Mouse (Mus musculus): ENCODE data around the gene Hecw2.

The Hecw2 gene

GRCm38 (mm10) chr1:53821983-53822382, 373.0 kb downstream of the Hecw2 start:
- H3K4me3 ChIP-seq (replicated peaks; ENCODE audit: low read length): no peak overlapping the region
- H3K36me3 ChIP-seq (ENCODE audit: insufficient read depth, low read length): no peaks in the 10 kb centered on the region
- TF ChIP-seq CTCF (conservative IDR thresholded peaks at IDR 0.05; ENCODE audit: low read length) (no peak), POU5F1 (IDR thresholded peaks at IDR 0.05; ENCODE audit: borderline replicate concordance, low read length) (no peak)

GRCm38 (mm10) chr1:53820041-53820632, 374.8 kb downstream of the Hecw2 start:
- Histone ChIP-seq H3K36me3 (ENCODE audit: insufficient read depth, low read length) (no peaks in the 10 kb centered on the region), H3K9me3 (ENCODE audit: low read length) (no peaks in the 10 kb centered on the region), H3K4me3 (replicated peaks; ENCODE audit: low read length) (no peak overlapping the region), H3K4me1 (replicated peaks; ENCODE audit: low read depth, low read length) (peaks cover 23% of the 10 kb centered on the region), H3K27me3 (ENCODE audit: insufficient read depth, low read length) (no peaks in the 10 kb centered on the region)
- TF ChIP-seq POU5F1 (IDR thresholded peaks at IDR 0.05; ENCODE audit: borderline replicate concordance, low read length): no peak
- TF ChIP-seq CTCF (conservative IDR thresholded peaks at IDR 0.05; ENCODE audit: low read length): no peak
- TF ChIP-seq NANOG (IDR thresholded peaks at IDR 0.05; ENCODE audit: borderline replicate concordance, low read length): no peak

More at GRCm38 (mm10) chr1:53821983-53822382, 373.0 kb downstream of the Hecw2 start:
- Histone ChIP-seq H3K27me3 (ENCODE audit: insufficient read depth, low read length) (no peaks in the 10 kb centered on the region), H3K4me1 (replicated peaks; ENCODE audit: low read depth, low read length) (peaks cover 23% of the 10 kb centered on the region), H3K9me3 (ENCODE audit: low read length) (no peaks in the 10 kb centered on the region)

- Histone ChIP-seq H3K4me1 (replicated peaks; ENCODE audit: low read depth, low read length) (peaks cover 13% of the 10 kb centered on the region), H3K9me3 (ENCODE audit: low read length) (no peaks in the 10 kb centered on the region), H3K27me3 (ENCODE audit: insufficient read depth, low read length) (no peaks in the 10 kb centered on the region), H3K36me3 (ENCODE audit: insufficient read depth, low read length) (no peaks in the 10 kb centered on the region), H3K4me3 (replicated peaks; ENCODE audit: low read length) (no peak overlapping the region)
- no peak for TF ChIP-seq CTCF (conservative IDR thresholded peaks at IDR 0.05; ENCODE audit: low read length)
- no peak for TF ChIP-seq NANOG (IDR thresholded peaks at IDR 0.05; ENCODE audit: borderline replicate concordance, low read length)
- TF ChIP-seq POU5F1 (IDR thresholded peaks at IDR 0.05; ENCODE audit: borderline replicate concordance, low read length): no peak
Observed at GRCm38 (mm10) chr1:53818072-53818862, 376.7 kb downstream of the Hecw2 start.

GRCm38 (mm10) chr1:53816353-53816752, 378.6 kb downstream of the Hecw2 start:
- Histone ChIP-seq H3K36me3 (ENCODE audit: insufficient read depth, low read length) (no peaks in the 10 kb centered on the region), H3K9me3 (ENCODE audit: low read length) (no peaks in the 10 kb centered on the region), H3K27me3 (ENCODE audit: insufficient read depth, low read length) (no peaks in the 10 kb centered on the region), H3K4me1 (replicated peaks; ENCODE audit: low read depth, low read length) (peaks cover 6% of the 10 kb centered on the region; the same call in 1 of the 2 replicates), H3K4me3 (replicated peaks; ENCODE audit: low read length) (no peak overlapping the region)
- no peak for TF ChIP-seq POU5F1 (IDR thresholded peaks at IDR 0.05; ENCODE audit: borderline replicate concordance, low read length)

- H3K36me3 ChIP-seq (ENCODE audit: insufficient read depth, low read length): no peaks in the 10 kb centered on the region
- H3K4me1 ChIP-seq (replicated peaks; ENCODE audit: low read depth, low read length): peaks cover 6% of the 10 kb centered on the region; the same call in 1 of the 2 replicates
- H3K9me3 ChIP-seq (ENCODE audit: low read length): no peaks in the 10 kb centered on the region
- no peaks in the 10 kb centered on the region for H3K27me3 ChIP-seq (ENCODE audit: insufficient read depth, low read length)
- TF ChIP-seq POU5F1 (IDR thresholded peaks at IDR 0.05; ENCODE audit: borderline replicate concordance, low read length) (no peak), NANOG (IDR thresholded peaks at IDR 0.05; ENCODE audit: borderline replicate concordance, low read length) (no peak), CTCF (conservative IDR thresholded peaks at IDR 0.05; ENCODE audit: low read length) (no peak)
- no peak overlapping the region for H3K4me3 ChIP-seq (replicated peaks; ENCODE audit: low read length)
Observed at GRCm38 (mm10) chr1:53814077-53814705, 380.8 kb downstream of the Hecw2 start.

GRCm38 (mm10) chr1:53811919-53812318, 383.0 kb downstream of the Hecw2 start:
- TF ChIP-seq NANOG (IDR thresholded peaks at IDR 0.05; ENCODE audit: borderline replicate concordance, low read length): no peak
- no peak for TF ChIP-seq CTCF (conservative IDR thresholded peaks at IDR 0.05; ENCODE audit: low read length)
- no peak for TF ChIP-seq POU5F1 (IDR thresholded peaks at IDR 0.05; ENCODE audit: borderline replicate concordance, low read length)
- no peaks in the 10 kb centered on the region for H3K36me3 ChIP-seq (ENCODE audit: insufficient read depth, low read length)
- no peaks in the 10 kb centered on the region for H3K27me3 ChIP-seq (ENCODE audit: insufficient read depth, low read length)
- no peak overlapping the region for H3K4me3 ChIP-seq (replicated peaks; ENCODE audit: low read length)
- no peaks in the 10 kb centered on the region for H3K9me3 ChIP-seq (ENCODE audit: low read length)
- H3K4me1 ChIP-seq (replicated peaks; ENCODE audit: low read depth, low read length): peaks cover 6% of the 10 kb centered on the region; the same call in 1 of the 2 replicates

GRCm38 (mm10) chr1:53808229-53808628, 386.7 kb downstream of the Hecw2 start:
- Histone ChIP-seq H3K4me1 (replicated peaks; ENCODE audit: low read depth, low read length) (0 out of 2 replicates have a peak, but pooled peaks cover 3% of the 10 kb centered on the region), H3K27me3 (ENCODE audit: insufficient read depth, low read length) (no peaks in the 10 kb centered on the region), H3K9me3 (ENCODE audit: low read length) (no peaks in the 10 kb centered on the region), H3K36me3 (ENCODE audit: insufficient read depth, low read length) (no peaks in the 10 kb centered on the region), H3K4me3 (replicated peaks; ENCODE audit: low read length) (no peak overlapping the region)
- TF ChIP-seq NANOG (IDR thresholded peaks at IDR 0.05; ENCODE audit: borderline replicate concordance, low read length) (no peak), CTCF (conservative IDR thresholded peaks at IDR 0.05; ENCODE audit: low read length) (no peak), POU5F1 (IDR thresholded peaks at IDR 0.05; ENCODE audit: borderline replicate concordance, low read length) (no peak)

GRCm38 (mm10) chr1:53797811-53798210, 397.2 kb downstream of the Hecw2 start:
- Histone ChIP-seq H3K4me3 (replicated peaks; ENCODE audit: low read length) (no peak overlapping the region), H3K36me3 (ENCODE audit: insufficient read depth, low read length) (no peaks in the 10 kb centered on the region), H3K4me1 (replicated peaks; ENCODE audit: low read depth, low read length) (no peaks in the 10 kb centered on the region), H3K9me3 (ENCODE audit: low read length) (peaks cover 8% of the 10 kb centered on the region; the same call in 1 of the 2 replicates), H3K27me3 (ENCODE audit: insufficient read depth, low read length) (no peaks in the 10 kb centered on the region)
- TF ChIP-seq POU5F1 (IDR thresholded peaks at IDR 0.05; ENCODE audit: borderline replicate concordance, low read length): no peak
- TF ChIP-seq CTCF (conservative IDR thresholded peaks at IDR 0.05; ENCODE audit: low read length): no peak
- TF ChIP-seq NANOG (IDR thresholded peaks at IDR 0.05; ENCODE audit: borderline replicate concordance, low read length): no peak
